Mouse (Mus musculus) liver, adult 2 months (tissue): ENCODE results near the gene Rrp36. TPM values are rescaled to one million over a fixed set of nuclear protein-coding genes. Genes with fewer than 3 reads are reported as not detected.

Experiments
- DNase-seq: peaks from one replicate; pipeline ENCODE4 v3.0.0-alpha.2; 2011; ENCODE audit warnings: low read depth, low spot score; ENCODE audit errors: extremely low read depth
- H3K27ac ChIP-seq: fragments of 200-500 bp; replicated peaks from 2 replicates; pipeline ENCODE4 v1.5.1; 2012; ENCODE audit warnings: low read depth, mild to moderate bottlenecking, control low read depth, inconsistent platforms, low read length; ENCODE audit not compliant: insufficient read depth
- H3K27me3 ChIP-seq: fragments of 200-500 bp; 2 replicates; pipeline ENCODE4 v1.6.1; 2012; ENCODE audit warnings: mild to moderate bottlenecking, moderate library complexity, low read length, inconsistent platforms; ENCODE audit not compliant: control insufficient read depth, insufficient read depth
- H3K36me3 ChIP-seq: fragments of 200-500 bp; 2 replicates; pipeline ENCODE4 v1.6.1; 2012; ENCODE audit warnings: low read length, inconsistent platforms; ENCODE audit not compliant: control insufficient read depth, insufficient read depth
- H3K4me1 ChIP-seq: fragments of 200-500 bp; 2 replicates; pipeline ENCODE4 v1.6.1; 2011; ENCODE audit warnings: low read length; ENCODE audit not compliant: control insufficient read depth, insufficient read depth
- H3K4me3 ChIP-seq: fragments of 200-500 bp; 2 replicates; pipeline ENCODE4 v1.5.1; 2011; ENCODE audit warnings: low read depth, mild to moderate bottlenecking, control low read depth, low read length, moderate library complexity; ENCODE audit not compliant: insufficient read depth
- H3K79me2 ChIP-seq: fragments of 200-500 bp; 2 replicates; pipeline ENCODE4 v1.6.1; 2012; ENCODE audit warnings: inconsistent platforms, mild to moderate bottlenecking, low read length, moderate library complexity; ENCODE audit not compliant: control insufficient read depth, insufficient read depth
- H3K9ac ChIP-seq: fragments of 200-500 bp; 2 replicates; pipeline ENCODE4 v1.6.1; 2012; ENCODE audit warnings: low read depth, mild to moderate bottlenecking, control low read depth, inconsistent platforms, low read length
- CTCF ChIP-seq: fragments of 200-500 bp; IDR thresholded peaks from 2 replicates; pipeline ENCODE4 v1.5.1; 2011; ENCODE audit warnings: low read depth, low read length, control low read depth
- POLR2A ChIP-seq: fragments of 200-500 bp; IDR thresholded peaks from 2 replicates; pipeline ENCODE4 v1.6.1; 2011; ENCODE audit warnings: low read length, control low read depth; ENCODE audit not compliant: insufficient read depth; ENCODE audit errors: extremely low read depth
- WGBS: fragments of 180-500 bp; shearing (Covaris S2); methylation state at CpG from one replicate; pipeline ENCODE4 v1.1.7; 2018; 5-methylcytosine and 5-hydroxymethylcytosine counted together
- polyA plus RNA-seq: library from polyadenylated mRNA; depleted of rRNA; stranded (reverse); fragments of >200 nt; gene quantifications from 2 replicates; pipeline ENCODE4 v1.2.3, GENCODE M21; 2012
- total RNA-seq: library from RNA; depleted of rRNA; stranded (reverse); fragments of >200 nt; gene quantifications from 2 replicates; pipeline ENCODE4 v1.2.3, GENCODE M21; 2014

Gene Rrp36
- total and polyA plus RNA-seq, 2 experiments, result 20.3 to 31.6 TPM

GRCm38 (mm10) chr17:46711612-46712271 is 37.6 kb upstream of the Rrp36 start:
- H3K4me1 ChIP-seq, result peaks cover 9% of the 10 kb centered on the region
- DNase-seq, result peak; percentile 61
- TF ChIP-seq CTCF (no peak), POLR2A (peak; percentile 34; the same call in 1 of the 2 replicates)
- peaks cover 15% of the 10 kb centered on the region; the same call in 1 of the 2 replicates for H3K36me3 ChIP-seq
- peaks cover 13% of the 10 kb centered on the region for H3K79me2 ChIP-seq
- WGBS, result under 1% methylated on average over 75 of the region's 76 CpGs
- H3K9ac ChIP-seq, result peak overlapping the region; percentile 99
- peak overlapping the region; percentile 93 for H3K27ac ChIP-seq
- peak overlapping the region; percentile 97 for H3K4me3 ChIP-seq
- H3K27me3 ChIP-seq, result no peaks in the 10 kb centered on the region

- no peaks in the 10 kb centered on the region for H3K27me3 ChIP-seq
- H3K79me2 ChIP-seq, result peaks cover 13% of the 10 kb centered on the region
- peak within 1 kb of the TSS; percentile 93 for H3K27ac ChIP-seq
- peak; percentile 81 for DNase-seq
- peak within 1 kb of the TSS; percentile 99 for H3K9ac ChIP-seq
- TF ChIP-seq POLR2A (peak; percentile 85; the same call in 1 of the 2 replicates), CTCF (no peak)
- WGBS, result 6% methylated on average over 36 of the region's 36 CpGs
- H3K4me3 ChIP-seq, result peak within 1 kb of the TSS; percentile 97
- peaks cover 9% of the 10 kb centered on the region for H3K4me1 ChIP-seq
- peaks cover 12% of the 10 kb centered on the region; the same call in 1 of the 2 replicates for H3K36me3 ChIP-seq
Observed at GRCm38 (mm10) chr17:46710959-46711597, 36.9 kb upstream of the Rrp36 start, which contains the start of gene Pex6. Gene Pex6 (plus strand): TSS chr17:46711463.

GRCm38 (mm10) chr17:46706375-46707089 is 32.4 kb upstream of the Rrp36 start:
- Histone ChIP-seq H3K36me3 (no peaks in the 10 kb centered on the region), H3K9ac (no peak overlapping the region), H3K79me2 (peaks cover 17% of the 10 kb centered on the region; the same call in 1 of the 2 replicates), H3K27me3 (no peaks in the 10 kb centered on the region), H3K27ac (no peak overlapping the region), H3K4me1 (peaks cover 10% of the 10 kb centered on the region), H3K4me3 (no peak overlapping the region)
- TF ChIP-seq CTCF (no peak), POLR2A (no peak)
- DNase-seq, result peak; percentile 64
- 85% methylated on average over 14 of the region's 14 CpGs for WGBS

- Histone ChIP-seq H3K36me3 (no peaks in the 10 kb centered on the region), H3K79me2 (peaks cover 14% of the 10 kb centered on the region; the same call in 1 of the 2 replicates), H3K4me1 (peaks cover 6% of the 10 kb centered on the region), H3K27me3 (no peaks in the 10 kb centered on the region), H3K9ac (peak within 1 kb of the TSS; percentile 88), H3K4me3 (peak within 1 kb of the TSS; percentile 86), H3K27ac (peak within 1 kb of the TSS; percentile 52)
- under 1% methylated on average over 48 of the region's 48 CpGs for WGBS
- no peak for TF ChIP-seq CTCF
- TF ChIP-seq POLR2A, result peak; percentile 83
- peak; percentile 94 for DNase-seq
Observed at GRCm38 (mm10) chr17:46704887-46705835, 31.0 kb upstream of the Rrp36 start, which contains the start of gene Ppp2r5d. Gene Ppp2r5d (minus strand): TSS chr17:46705111.
